Mouse (Mus musculus) MEL (cell line): ENCODE measurements around the gene Cacna1c. TPM values are rescaled to one million over a fixed set of nuclear protein-coding genes. Genes with fewer than 3 reads are reported as not detected.

Experiments
- DNase-seq: peaks from one replicate; pipeline ENCODE4 v3.0.0; 2011; ENCODE audit warnings: low read depth, low spot score
- H3K27ac ChIP-seq: 2 replicates; pipeline ENCODE4 v1.5.1; 2012; ENCODE audit warnings: low read depth, mild to moderate bottlenecking, control low read depth, low read length, moderate library complexity; ENCODE audit not compliant: control insufficient read depth
- H3K27me3 ChIP-seq, 2 experiments: fragments of 150-350 bp in 1 of 2; sonication (generic) in 1 of 2; 2 replicates each; pipeline ENCODE4 v1.6.1; 2012; ENCODE audit warnings: low read length in 2 of 2, mild to moderate bottlenecking in 2 of 2, improper control_type of control experiment in 1 of 2, moderate library complexity in 1 of 2; ENCODE audit not compliant: insufficient read depth in 2 of 2, control insufficient read depth in 1 of 2
- H3K36me3 ChIP-seq, 2 experiments: 2 replicates each; pipeline ENCODE4 v1.6.1; 2012 to 2014; ENCODE audit warnings: low read length in 2 of 2, improper control_type of control experiment in 1 of 2, inconsistent platforms in 1 of 2, mild to moderate bottlenecking in 1 of 2; ENCODE audit not compliant: insufficient read depth in 2 of 2, control insufficient read depth in 1 of 2
- H3K4me1 ChIP-seq, 2 experiments: fragments of 150-350 bp in 1 of 2; sonication (generic) in 1 of 2; 2 replicates each; pipeline ENCODE4 v1.6.1; 2012; ENCODE audit warnings: low read length in 2 of 2, improper control_type of control experiment in 1 of 2, mild to moderate bottlenecking in 1 of 2; ENCODE audit not compliant: insufficient read depth in 2 of 2, control insufficient read depth in 1 of 2
- H3K4me3 ChIP-seq, 2 experiments: fragments of 150-350 bp in 1 of 2; sonication (generic) in 1 of 2; 2 replicates each; pipeline ENCODE4 v1.5.1; 2012; ENCODE audit warnings: low read depth in 2 of 2, low read length in 2 of 2, mild to moderate bottlenecking in 2 of 2, moderate library complexity in 2 of 2, control low read depth in 1 of 2, improper control_type of control experiment in 1 of 2; ENCODE audit not compliant: control insufficient read depth in 1 of 2, insufficient read depth in 1 of 2
- H3K79me2 ChIP-seq: 2 replicates; pipeline ENCODE4 v1.6.1; 2012; ENCODE audit warnings: mild to moderate bottlenecking, low read length, moderate library complexity; ENCODE audit not compliant: control insufficient read depth, poor library complexity, insufficient read depth
- H3K9ac ChIP-seq: 2 replicates; pipeline ENCODE4 v1.6.1; 2012; ENCODE audit warnings: low read depth, mild to moderate bottlenecking, control low read depth, low read length, moderate library complexity; ENCODE audit not compliant: control insufficient read depth, poor library complexity, severe bottlenecking
- H3K9me3 ChIP-seq: fragments of 150-350 bp; sonication (generic); replicated peaks from 2 replicates; pipeline ENCODE4 v1.6.1; 2012; ENCODE audit warnings: mild to moderate bottlenecking, low read length, improper control_type of control experiment, moderate library complexity; ENCODE audit not compliant: insufficient read depth
- E2F4 ChIP-seq: IDR thresholded peaks from 2 replicates; pipeline ENCODE4 v1.6.1; 2011; ENCODE audit warnings: low read depth, low read length, improper control_type of control experiment, borderline replicate concordance
- ELF1 ChIP-seq: IDR thresholded peaks from 2 replicates; pipeline ENCODE4 v1.6.1; 2014; ENCODE audit warnings: low read depth, mild to moderate bottlenecking, inconsistent platforms, low read length, improper control_type of control experiment, moderate library complexity
- GABPA ChIP-seq: IDR thresholded peaks from 2 replicates; pipeline ENCODE4 v1.6.1; 2012; ENCODE audit warnings: low read depth, mild to moderate bottlenecking, inconsistent platforms, low read length, improper control_type of control experiment, moderate library complexity
- GATA1 ChIP-seq: IDR thresholded peaks from 2 replicates; pipeline ENCODE4 v1.6.1; 2011; ENCODE audit warnings: low read depth, low read length, improper control_type of control experiment
- HCFC1 ChIP-seq: IDR thresholded peaks from 2 replicates; pipeline ENCODE4 v1.6.1; 2012; ENCODE audit warnings: low read depth, mild to moderate bottlenecking, inconsistent platforms, low read length, improper control_type of control experiment, moderate library complexity
- MAZ ChIP-seq: IDR thresholded peaks from 2 replicates; pipeline ENCODE4 v1.6.1; 2012; ENCODE audit warnings: low read depth, mild to moderate bottlenecking, inconsistent platforms, low read length, improper control_type of control experiment
- MEF2A ChIP-seq: IDR thresholded peaks from 2 replicates; pipeline ENCODE4 v1.6.1; 2014; ENCODE audit warnings: low read depth, mild to moderate bottlenecking, inconsistent platforms, low read length, improper control_type of control experiment; ENCODE audit not compliant: poor library complexity, insufficient replicate concordance, severe bottlenecking; ENCODE audit errors: extremely low read depth
- NRF1 ChIP-seq: IDR thresholded peaks from 2 replicates; pipeline ENCODE4 v1.6.1; 2014; ENCODE audit warnings: low read depth, mild to moderate bottlenecking, inconsistent platforms, low read length, improper control_type of control experiment, moderate library complexity; ENCODE audit not compliant: poor library complexity, insufficient read depth, severe bottlenecking
- RCOR1 ChIP-seq: IDR thresholded peaks from 2 replicates; pipeline ENCODE4 v1.6.1; 2012; ENCODE audit warnings: low read depth, mild to moderate bottlenecking, inconsistent platforms, low read length, improper control_type of control experiment
- SMC3 ChIP-seq: IDR thresholded peaks from 2 replicates; pipeline ENCODE4 v1.6.1; 2011; ENCODE audit warnings: low read depth, low read length, improper control_type of control experiment
- TAL1 ChIP-seq: IDR thresholded peaks from 2 replicates; pipeline ENCODE4 v1.6.1; 2012; ENCODE audit warnings: mild to moderate bottlenecking, inconsistent platforms, low read length, moderate library complexity, mixed read lengths
- TBP ChIP-seq: IDR thresholded peaks from 2 replicates; pipeline ENCODE4 v1.8.0; 2011; ENCODE audit warnings: low read depth, low read length, improper control_type of control experiment
- UBTF ChIP-seq: IDR thresholded peaks from 2 replicates; pipeline ENCODE4 v1.6.1; 2012; ENCODE audit warnings: low read depth, mild to moderate bottlenecking, inconsistent platforms, low read length, improper control_type of control experiment, moderate library complexity, borderline replicate concordance; ENCODE audit not compliant: insufficient read depth
- USF1 ChIP-seq: IDR thresholded peaks from 2 replicates; pipeline ENCODE4 v1.6.1; 2014; ENCODE audit warnings: low read depth, mild to moderate bottlenecking, inconsistent platforms, low read length, improper control_type of control experiment, moderate library complexity
- ZKSCAN1 ChIP-seq: IDR thresholded peaks from 2 replicates; pipeline ENCODE4 v1.6.1; 2012; ENCODE audit warnings: low read depth, mild to moderate bottlenecking, inconsistent platforms, low read length, improper control_type of control experiment, moderate library complexity
- polyA plus RNA-seq, 2 experiments: library from polyadenylated mRNA; stranded (reverse) in 1 of 2; unstranded in 1 of 2; fragments of >175 nt in 1 of 2; fragments of >200 nt in 1 of 2; gene quantifications; 2 replicates each; pipeline versions ENCODE4 v1.2.1 to v1.2.4; 2012; ENCODE audit warnings: low replicate concordance in 2 of 2, low read depth in 1 of 2; ENCODE audit not compliant: insufficient read length in 2 of 2, insufficient read depth in 1 of 2, missing spikeins in 1 of 2
- total RNA-seq: library from RNA; depleted of rRNA; stranded (reverse); fragments of 300-350 nt; gene quantifications from 2 replicates; pipeline ENCODE4 v1.2.3, GENCODE M21; 2012

Cacna1c gene
- total and polyA plus RNA-seq, 3 experiments = 3.4 to 4.4 TPM; not detected in 1

- no peak for DNase-seq
- no peaks in the 10 kb centered on the region for H3K27me3 ChIP-seq
- TF ChIP-seq GATA1 = no peak
- no peak for TF ChIP-seq UBTF
- no peak for TF ChIP-seq MEF2A
- no peak for TF ChIP-seq RCOR1
- TF ChIP-seq MAZ = no peak
- no peak for TF ChIP-seq USF1
- no peak for TF ChIP-seq TBP
- no peak for TF ChIP-seq ZKSCAN1
- TF ChIP-seq NRF1 = no peak
- TF ChIP-seq GABPA = no peak
- no peak for TF ChIP-seq ELF1
- no peak for TF ChIP-seq E2F4
- TF ChIP-seq SMC3 = no peak
- no peak for TF ChIP-seq TAL1
These were observed 554.4 kb downstream of the Cacna1c start for GRCm38 (mm10) chr6:118641671-118642325.

GRCm38 (mm10) chr6:118639816-118640215 lies 556.4 kb downstream of the Cacna1c start:
- no peak overlapping the region for H3K4me3 ChIP-seq
- H3K9ac ChIP-seq = no peak overlapping the region
- H3K79me2 ChIP-seq = no peaks in the 10 kb centered on the region
- no peaks in the 10 kb centered on the region for H3K27me3 ChIP-seq
- H3K27ac ChIP-seq = no peak overlapping the region
- H3K4me1 ChIP-seq = no peaks in the 10 kb centered on the region
- no peak for DNase-seq
- H3K36me3 ChIP-seq = no peaks in the 10 kb centered on the region
- no peak for TF ChIP-seq HCFC1
- TF ChIP-seq, all 39 proteins: peak for 0
- H3K9me3 ChIP-seq = no peaks in the 10 kb centered on the region

More at GRCm38 (mm10) chr6:118641671-118642325, 554.4 kb downstream of the Cacna1c start:
- Histone ChIP-seq H3K4me3 (no peak overlapping the region), H3K36me3 (no peaks in the 10 kb centered on the region), H3K4me1 (no peaks in the 10 kb centered on the region), H3K9me3 (no peaks in the 10 kb centered on the region), H3K79me2 (no peaks in the 10 kb centered on the region), H3K9ac (no peak overlapping the region), H3K27ac (no peak overlapping the region)
